Mouse (Mus musculus) thymus, adult 18-20 months (tissue): Measurements from ENCODE around the gene Il34.

Experiments used
- DNase-seq, 2 experiments: peaks; one replicate each; pipeline ENCODE4 v3.0.0; 2022; ENCODE audit warnings: mixed read lengths in 2 of 2

Gene Il34

GRCm38 (mm10) chr8:110705391-110706287 is 100.1 kb downstream of the Il34 start:
- no peak for DNase-seq

GRCm38 (mm10) chr8:110704103-110704502 is 101.6 kb downstream of the Il34 start:
- DNase-seq, result no peak

GRCm38 (mm10) chr8:110703460-110704061 is 102.2 kb downstream of the Il34 start:
- DNase-seq, result no peak

- DNase-seq, result no peak
Measured at GRCm38 (mm10) chr8:110702636-110703459, 102.9 kb downstream of the Il34 start.

- no peak for DNase-seq
Measured at GRCm38 (mm10) chr8:110700561-110700960, 105.2 kb downstream of the Il34 start.

GRCm38 (mm10) chr8:110699501-110699900 is 106.2 kb downstream of the Il34 start:
- no peak for DNase-seq

GRCm38 (mm10) chr8:110698098-110698497 is 107.6 kb downstream of the Il34 start:
- no peak for DNase-seq

GRCm38 (mm10) chr8:110697571-110697970 is 108.2 kb downstream of the Il34 start:
- DNase-seq, result no peak

- DNase-seq, result no peak
Measured at GRCm38 (mm10) chr8:110696051-110696450, 109.7 kb downstream of the Il34 start.

- no peak for DNase-seq
Measured at GRCm38 (mm10) chr8:110695431-110695830, 110.3 kb downstream of the Il34 start.

GRCm38 (mm10) chr8:110694826-110695225 is 110.9 kb downstream of the Il34 start:
- no peak for DNase-seq

GRCm38 (mm10) chr8:110694226-110694625 is 111.5 kb downstream of the Il34 start:
- no peak for DNase-seq
